Mouse (Mus musculus): ENCODE measurements around the gene Myh3. TPM values are rescaled to one million over a fixed set of nuclear protein-coding genes. Genes with fewer than 3 reads are reported as not detected.

The Myh3 gene
- polyA plus RNA-seq, 1 experiment = 0.36 TPM

GRCm38 (mm10) chr11:67093652-67094051, 15.6 kb downstream of the Myh3 start:
- H3K27ac ChIP-seq (ENCODE audit: insufficient read depth, low read length) = no peak overlapping the region
- H3K27me3 ChIP-seq (ENCODE audit: control insufficient read depth, insufficient read depth, low read length, poor library complexity, severe bottlenecking) = no peaks in the 10 kb centered on the region
- no peak for TF ChIP-seq POLR2A (IDR thresholded peaks at IDR 0.05; ENCODE audit: insufficient read depth, low read length)
- no peak for TF ChIP-seq CTCF (IDR thresholded peaks at IDR 0.05; ENCODE audit: low read depth, low read length)
- no peak for TF ChIP-seq EP300 (IDR thresholded peaks at IDR 0.05; ENCODE audit: insufficient read depth, low read depth, low read length)
- no peaks in the 10 kb centered on the region for H3K9me3 ChIP-seq (replicated peaks; ENCODE audit: control insufficient read depth, insufficient read depth, low read length, poor library complexity, severe bottlenecking)
- no peak overlapping the region for H3K4me3 ChIP-seq (ENCODE audit: low read depth, low read length)
- H3K36me3 ChIP-seq (ENCODE audit: control insufficient read depth, insufficient read depth, low read length, poor library complexity, severe bottlenecking) = no peaks in the 10 kb centered on the region
- H3K4me1 ChIP-seq (ENCODE audit: control insufficient read depth, insufficient read depth, low read length) = no peaks in the 10 kb centered on the region
- no peak overlapping the region for H3K9ac ChIP-seq (ENCODE audit: low read depth, poor library complexity, severe bottlenecking)

- Histone ChIP-seq H3K4me3 (ENCODE audit: low read depth, low read length) (peak overlapping the region; percentile 13), H3K9ac (ENCODE audit: low read depth, poor library complexity, severe bottlenecking) (no peak overlapping the region)
- TF ChIP-seq EP300 (IDR thresholded peaks at IDR 0.05; ENCODE audit: insufficient read depth, low read depth, low read length) = no peak
- TF ChIP-seq CTCF (IDR thresholded peaks at IDR 0.05; ENCODE audit: low read depth, low read length) = no peak
- no peak for TF ChIP-seq POLR2A (IDR thresholded peaks at IDR 0.05; ENCODE audit: insufficient read depth, low read length)
Measured at GRCm38 (mm10) chr11:67094470-67094869, 16.4 kb downstream of the Myh3 start.

GRCm38 (mm10) chr11:67097709-67098108, 19.6 kb downstream of the Myh3 start:
- TF ChIP-seq POLR2A (IDR thresholded peaks at IDR 0.05; ENCODE audit: insufficient read depth, low read length) (no peak), EP300 (IDR thresholded peaks at IDR 0.05; ENCODE audit: insufficient read depth, low read depth, low read length) (no peak), CTCF (IDR thresholded peaks at IDR 0.05; ENCODE audit: low read depth, low read length) (no peak)
- Histone ChIP-seq H3K36me3 (ENCODE audit: control insufficient read depth, insufficient read depth, low read length, poor library complexity, severe bottlenecking) (no peaks in the 10 kb centered on the region), H3K27ac (ENCODE audit: insufficient read depth, low read length) (no peak overlapping the region), H3K4me3 (ENCODE audit: low read depth, low read length) (no peak overlapping the region), H3K4me1 (ENCODE audit: control insufficient read depth, insufficient read depth, low read length) (peaks cover 2% of the 10 kb centered on the region), H3K9ac (ENCODE audit: low read depth, poor library complexity, severe bottlenecking) (no peak overlapping the region), H3K27me3 (ENCODE audit: control insufficient read depth, insufficient read depth, low read length, poor library complexity, severe bottlenecking) (no peaks in the 10 kb centered on the region), H3K9me3 (replicated peaks; ENCODE audit: control insufficient read depth, insufficient read depth, low read length, poor library complexity, severe bottlenecking) (no peaks in the 10 kb centered on the region)

More at GRCm38 (mm10) chr11:67094470-67094869, 16.4 kb downstream of the Myh3 start:
- no peaks in the 10 kb centered on the region for H3K4me1 ChIP-seq (ENCODE audit: control insufficient read depth, insufficient read depth, low read length)
- H3K27me3 ChIP-seq (ENCODE audit: control insufficient read depth, insufficient read depth, low read length, poor library complexity, severe bottlenecking) = no peaks in the 10 kb centered on the region
- H3K36me3 ChIP-seq (ENCODE audit: control insufficient read depth, insufficient read depth, low read length, poor library complexity, severe bottlenecking) = no peaks in the 10 kb centered on the region
- H3K27ac ChIP-seq (ENCODE audit: insufficient read depth, low read length) = no peak overlapping the region
- no peaks in the 10 kb centered on the region for H3K9me3 ChIP-seq (replicated peaks; ENCODE audit: control insufficient read depth, insufficient read depth, low read length, poor library complexity, severe bottlenecking)

- no peak overlapping the region for H3K9ac ChIP-seq (ENCODE audit: low read depth, poor library complexity, severe bottlenecking)
- peaks cover 2% of the 10 kb centered on the region for H3K4me1 ChIP-seq (ENCODE audit: control insufficient read depth, insufficient read depth, low read length)
- H3K27ac ChIP-seq (ENCODE audit: insufficient read depth, low read length) = no peak overlapping the region
- H3K27me3 ChIP-seq (ENCODE audit: control insufficient read depth, insufficient read depth, low read length, poor library complexity, severe bottlenecking) = no peaks in the 10 kb centered on the region
- TF ChIP-seq POLR2A (IDR thresholded peaks at IDR 0.05; ENCODE audit: insufficient read depth, low read length) = no peak
- TF ChIP-seq CTCF (IDR thresholded peaks at IDR 0.05; ENCODE audit: low read depth, low read length) = no peak
- TF ChIP-seq EP300 (IDR thresholded peaks at IDR 0.05; ENCODE audit: insufficient read depth, low read depth, low read length) = no peak
- no peaks in the 10 kb centered on the region for H3K36me3 ChIP-seq (ENCODE audit: control insufficient read depth, insufficient read depth, low read length, poor library complexity, severe bottlenecking)
- no peak overlapping the region for H3K4me3 ChIP-seq (ENCODE audit: low read depth, low read length)
- H3K9me3 ChIP-seq (replicated peaks; ENCODE audit: control insufficient read depth, insufficient read depth, low read length, poor library complexity, severe bottlenecking) = no peaks in the 10 kb centered on the region
Measured at GRCm38 (mm10) chr11:67098427-67098826, 20.3 kb downstream of the Myh3 start.

- Histone ChIP-seq H3K9ac (ENCODE audit: low read depth, poor library complexity, severe bottlenecking) (no peak overlapping the region), H3K9me3 (replicated peaks; ENCODE audit: control insufficient read depth, insufficient read depth, low read length, poor library complexity, severe bottlenecking) (no peaks in the 10 kb centered on the region), H3K4me3 (ENCODE audit: low read depth, low read length) (no peak overlapping the region), H3K4me1 (ENCODE audit: control insufficient read depth, insufficient read depth, low read length) (peaks cover 2% of the 10 kb centered on the region), H3K27ac (ENCODE audit: insufficient read depth, low read length) (no peak overlapping the region), H3K27me3 (ENCODE audit: control insufficient read depth, insufficient read depth, low read length, poor library complexity, severe bottlenecking) (no peaks in the 10 kb centered on the region), H3K36me3 (ENCODE audit: control insufficient read depth, insufficient read depth, low read length, poor library complexity, severe bottlenecking) (no peaks in the 10 kb centered on the region)
- TF ChIP-seq CTCF (IDR thresholded peaks at IDR 0.05; ENCODE audit: low read depth, low read length) (no peak), EP300 (IDR thresholded peaks at IDR 0.05; ENCODE audit: insufficient read depth, low read depth, low read length) (no peak), POLR2A (IDR thresholded peaks at IDR 0.05; ENCODE audit: insufficient read depth, low read length) (no peak)
Measured at GRCm38 (mm10) chr11:67099241-67099640, 21.1 kb downstream of the Myh3 start.

GRCm38 (mm10) chr11:67100169-67100568, 22.1 kb downstream of the Myh3 start:
- Histone ChIP-seq H3K9me3 (replicated peaks; ENCODE audit: control insufficient read depth, insufficient read depth, low read length, poor library complexity, severe bottlenecking) (no peaks in the 10 kb centered on the region), H3K27me3 (ENCODE audit: control insufficient read depth, insufficient read depth, low read length, poor library complexity, severe bottlenecking) (no peaks in the 10 kb centered on the region)
- TF ChIP-seq EP300 (IDR thresholded peaks at IDR 0.05; ENCODE audit: insufficient read depth, low read depth, low read length) (no peak), CTCF (IDR thresholded peaks at IDR 0.05; ENCODE audit: low read depth, low read length) (no peak), POLR2A (IDR thresholded peaks at IDR 0.05; ENCODE audit: insufficient read depth, low read length) (no peak)

More at GRCm38 (mm10) chr11:67100169-67100568, 22.1 kb downstream of the Myh3 start:
- Histone ChIP-seq H3K27ac (ENCODE audit: insufficient read depth, low read length) (no peak overlapping the region), H3K4me3 (ENCODE audit: low read depth, low read length) (no peak overlapping the region), H3K9ac (ENCODE audit: low read depth, poor library complexity, severe bottlenecking) (no peak overlapping the region), H3K36me3 (ENCODE audit: control insufficient read depth, insufficient read depth, low read length, poor library complexity, severe bottlenecking) (no peaks in the 10 kb centered on the region), H3K4me1 (ENCODE audit: control insufficient read depth, insufficient read depth, low read length) (peaks cover 2% of the 10 kb centered on the region)
